22 mouse cellular contexts compared by ENCODE assay signal in the genomic region with DNA sequence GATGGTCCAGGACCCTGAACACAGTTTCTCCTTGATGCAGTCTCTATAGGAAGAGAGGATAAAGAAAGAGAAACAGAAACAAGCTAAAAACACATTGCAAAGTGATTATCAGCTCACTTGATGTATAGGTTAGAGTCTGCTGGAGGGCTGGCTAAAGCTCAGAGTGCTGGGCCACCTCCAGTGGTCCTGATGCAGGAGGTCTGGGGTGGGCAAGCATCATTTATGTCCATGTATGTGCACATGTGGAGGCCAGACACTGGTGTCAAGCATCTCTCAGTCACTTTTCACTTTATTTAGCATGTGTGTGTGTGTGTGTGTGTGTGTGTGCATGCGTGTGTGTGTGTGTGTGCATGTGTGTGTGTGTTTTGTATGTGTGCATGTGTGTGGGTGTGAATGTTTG. TPM values are rescaled to one million over a fixed set of nuclear protein-coding genes. Genes with fewer than 3 reads are reported as not detected.
A peak's percentile ranks its signal among the peaks of the same experiment; 100 is the strongest.
DNase-seq lines count a peak whose midpoint lies in the region; ATAC-seq and TF ChIP-seq lines count a peak whose summit lies in the region.
"Had no signal": no experiment of that assay in that cellular context is flagged by ENCODE, and none has a peak within 500 bp of the region (broad histone marks: within the 10 kb centered on the region; RNA-seq: fewer than 3 reads in every experiment).

No protein-coding gene starts in this region.

- H3K9ac ChIP-seq in heart, adult 2 months (ENCODE audit: low read depth, low read length): no peak overlapping the region
- no peak overlapping the region for H3K9ac ChIP-seq in midbrain, embryonic 15.5 days
- H3K9ac ChIP-seq in midbrain, embryonic 11.5 days (ENCODE audit: low read length): no peak overlapping the region
- no peak overlapping the region for H3K9ac ChIP-seq in midbrain, embryonic 14.5 days (replicated peaks; ENCODE audit: low read length)
- H3K9ac ChIP-seq in midbrain, embryonic 12.5 days (replicated peaks): no peak overlapping the region
- no peak overlapping the region for H3K9ac ChIP-seq in midbrain, embryonic 16.5 days (ENCODE audit: low read depth, low read length)

- no peak for TF ChIP-seq EP300 in heart, adult 2 months (IDR thresholded peaks at IDR 0.05; ENCODE audit: insufficient read depth, low read depth, low read length)

- no peaks in the 10 kb centered on the region for H3K4me1 ChIP-seq in heart, adult 2 months (ENCODE audit: control insufficient read depth, insufficient read depth, low read length)
- H3K4me1 ChIP-seq in midbrain, embryonic 10.5 days: peaks cover 35% of the 10 kb centered on the region
- peaks cover 16% of the 10 kb centered on the region for H3K4me1 ChIP-seq in midbrain, embryonic 15.5 days
- peaks cover 4% of the 10 kb centered on the region; the same call in 1 of the 2 replicates for H3K4me1 ChIP-seq in midbrain, embryonic 11.5 days (ENCODE audit: control insufficient read depth, insufficient read depth, low read length)
- peaks cover 12% of the 10 kb centered on the region; the same call in 1 of the 2 replicates for H3K4me1 ChIP-seq in midbrain, embryonic 14.5 days (ENCODE audit: control insufficient read depth, insufficient read depth, low read length)
- peaks cover 14% of the 10 kb centered on the region for H3K4me1 ChIP-seq in midbrain, embryonic 12.5 days
- H3K4me1 ChIP-seq in midbrain, embryonic 16.5 days (ENCODE audit: control insufficient read depth, insufficient read depth, low read length): peaks cover 6% of the 10 kb centered on the region; the same call in 1 of the 2 replicates

- H3K27ac ChIP-seq in heart, adult 2 months: no peak overlapping the region
- H3K27ac ChIP-seq in midbrain, embryonic 10.5 days (replicated peaks): peak overlapping the region; percentile 38; the same call in 1 of the 2 replicates
- no peak overlapping the region for H3K27ac ChIP-seq in midbrain, embryonic 15.5 days
- H3K27ac ChIP-seq in midbrain, embryonic 11.5 days (ENCODE audit: low read depth, low read length): no peak overlapping the region
- H3K27ac ChIP-seq in midbrain, embryonic 14.5 days (replicated peaks; ENCODE audit: low read depth, low read length): no peak overlapping the region
- H3K27ac ChIP-seq in midbrain, embryonic 12.5 days (replicated peaks): no peak overlapping the region
- no peak overlapping the region for H3K27ac ChIP-seq in midbrain, embryonic 16.5 days (ENCODE audit: low read length)

- no peak overlapping the region for H3K4me3 ChIP-seq in heart, adult 2 months
- no peak overlapping the region for H3K4me3 ChIP-seq in midbrain, embryonic 10.5 days
- H3K4me3 ChIP-seq in midbrain, embryonic 15.5 days: no peak overlapping the region
- H3K4me3 ChIP-seq in midbrain, embryonic 11.5 days (ENCODE audit: low read depth, low read length): no peak overlapping the region
- H3K4me3 ChIP-seq in midbrain, embryonic 14.5 days (replicated peaks; ENCODE audit: low read depth, low read length): no peak overlapping the region
- no peak overlapping the region for H3K4me3 ChIP-seq in midbrain, embryonic 12.5 days
- no peak overlapping the region for H3K4me3 ChIP-seq in midbrain, embryonic 16.5 days (ENCODE audit: low read depth, low read length)

- TF ChIP-seq POLR2A in heart, adult 2 months (IDR thresholded peaks at IDR 0.05; ENCODE audit: insufficient read depth, low read depth, low read length): no peak

- no peak overlapping the region for H3K4me2 ChIP-seq in midbrain, embryonic 15.5 days
- no peak overlapping the region for H3K4me2 ChIP-seq in midbrain, embryonic 11.5 days
- no peak overlapping the region for H3K4me2 ChIP-seq in midbrain, embryonic 14.5 days (ENCODE audit: low read length)
- H3K4me2 ChIP-seq in midbrain, embryonic 12.5 days (replicated peaks): peak overlapping the region; percentile 15; the same call in 1 of the 2 replicates
- no peak overlapping the region for H3K4me2 ChIP-seq in midbrain, embryonic 16.5 days (ENCODE audit: low read length)

- no peaks in the 10 kb centered on the region for H3K79me2 ChIP-seq in heart, adult 2 months (replicated peaks; ENCODE audit: control insufficient read depth, insufficient read depth, low read length)

- H3K9me3 ChIP-seq in midbrain, embryonic 10.5 days (replicated peaks): no peaks in the 10 kb centered on the region
- no peaks in the 10 kb centered on the region for H3K9me3 ChIP-seq in midbrain, embryonic 15.5 days
- H3K9me3 ChIP-seq in midbrain, embryonic 11.5 days (ENCODE audit: control insufficient read depth, low read length): no peaks in the 10 kb centered on the region
- no peaks in the 10 kb centered on the region for H3K9me3 ChIP-seq in midbrain, embryonic 14.5 days (ENCODE audit: control insufficient read depth, low read length)
- H3K9me3 ChIP-seq in midbrain, embryonic 12.5 days: no peaks in the 10 kb centered on the region
- H3K9me3 ChIP-seq in midbrain, embryonic 16.5 days (replicated peaks; ENCODE audit: control insufficient read depth, low read length, poor library complexity, severe bottlenecking): no peaks in the 10 kb centered on the region
- H3K9me3 ChIP-seq: G1E had no signal

- peak; percentile 56 for DNase-seq in heart, adult 11 months
- DNase-seq in heart, adult 2 months: no peak
- DNase-seq in midbrain, embryonic 10.5 days (ENCODE audit: low spot score): no peak
- peak; percentile 72 for DNase-seq in midbrain, embryonic 11.5 days (ENCODE audit: low spot score, missing footprints)
- DNase-seq in midbrain, embryonic 14.5 days: no peak
- DNase-seq: adrenal gland, adult 2 months; adrenal gland, adult 8-10 months; adrenal gland, postnatal 10 days; adrenal gland, postnatal 14 days; adrenal gland, postnatal 25 days; adrenal gland, postnatal 36 days; B cell, adult 2 months; cerebellum, adult 11 months; cerebellum, adult 11-12 months had no signal

- H3K36me3 ChIP-seq in heart, adult 2 months (ENCODE audit: control insufficient read depth, insufficient read depth, low read length): no peaks in the 10 kb centered on the region
- no peaks in the 10 kb centered on the region for H3K36me3 ChIP-seq in midbrain, embryonic 10.5 days
- no peaks in the 10 kb centered on the region for H3K36me3 ChIP-seq in midbrain, embryonic 15.5 days (replicated peaks)
- H3K36me3 ChIP-seq in midbrain, embryonic 11.5 days (ENCODE audit: control insufficient read depth, insufficient read depth, low read length): no peaks in the 10 kb centered on the region
- H3K36me3 ChIP-seq in midbrain, embryonic 14.5 days (ENCODE audit: control insufficient read depth, insufficient read depth, low read length): no peaks in the 10 kb centered on the region
- no peaks in the 10 kb centered on the region for H3K36me3 ChIP-seq in midbrain, embryonic 12.5 days
- H3K36me3 ChIP-seq in midbrain, embryonic 16.5 days (ENCODE audit: control insufficient read depth, insufficient read depth, low read length): no peaks in the 10 kb centered on the region
- H3K36me3 ChIP-seq: G1E had no signal

- H3K27me3 ChIP-seq in heart, adult 2 months (ENCODE audit: control insufficient read depth, insufficient read depth, low read length): no peaks in the 10 kb centered on the region
- peaks cover 20% of the 10 kb centered on the region for H3K27me3 ChIP-seq in midbrain, embryonic 10.5 days (ENCODE audit: low read depth, poor library complexity, severe bottlenecking)
- 0 out of 2 replicates have a peak, but pooled peaks cover 2% of the 10 kb centered on the region for H3K27me3 ChIP-seq in midbrain, embryonic 15.5 days (replicated peaks)
- no peaks in the 10 kb centered on the region; the same call in 1 of the 2 replicates for H3K27me3 ChIP-seq in midbrain, embryonic 11.5 days (ENCODE audit: control insufficient read depth, insufficient read depth, low read length)
- no peaks in the 10 kb centered on the region for H3K27me3 ChIP-seq in midbrain, embryonic 14.5 days (ENCODE audit: control insufficient read depth, insufficient read depth, low read length)
- peaks cover 27% of the 10 kb centered on the region for H3K27me3 ChIP-seq in midbrain, embryonic 12.5 days
- 0 out of 2 replicates have a peak, but pooled peaks cover 2% of the 10 kb centered on the region for H3K27me3 ChIP-seq in midbrain, embryonic 16.5 days (ENCODE audit: control insufficient read depth, insufficient read depth, low read depth, low read length)
- H3K27me3 ChIP-seq: CH12.LX had no signal

- 91% methylated on average over 1 of the region's 1 CpGs for WGBS in heart, adult 2 months
- 74% methylated on average over 1 of the region's 1 CpGs for WGBS in midbrain, embryonic 10.5 days
- WGBS in midbrain, embryonic 15.5 days: 86% methylated on average over 1 of the region's 1 CpGs
- WGBS in midbrain, embryonic 11.5 days: 89% methylated on average over 1 of the region's 1 CpGs
- WGBS in midbrain, embryonic 14.5 days: 83% methylated on average over 1 of the region's 1 CpGs
- WGBS in midbrain, embryonic 12.5 days: 80% methylated on average over 1 of the region's 1 CpGs
- WGBS in midbrain, embryonic 16.5 days: 100% methylated on average over 1 of the region's 1 CpGs

- no peak for ATAC-seq in midbrain, embryonic 15.5 days (replicated peaks)
- no peak for ATAC-seq in midbrain, embryonic 11.5 days (ENCODE audit: low FRiP score)
- ATAC-seq in midbrain, embryonic 14.5 days (ENCODE audit: low FRiP score, low TSS enrichment): no peak
- no peak for ATAC-seq in midbrain, embryonic 12.5 days (ENCODE audit: low FRiP score, low read depth)
- ATAC-seq in midbrain, embryonic 16.5 days: no peak
- ATAC-seq: activated CD4-positive, CD25-positive, alpha-beta regulatory T cell, adult 4 months; CD4-positive, CD25-positive, alpha-beta regulatory T cell, adult 4 months; Patski had no signal

- no peak for TF ChIP-seq CTCF in heart, adult 2 months (IDR thresholded peaks at IDR 0.05)

- intact Hi-C loops in heart, adult 2 months (cut with DNase I): no loop called here

RNA-seq across cellular contexts. Expression of gene Anxa2, which starts 59.3 kb away (rescaled TPM):
- total RNA-seq in heart, adult 2 months (2021): 10 to 100 TPM; 59.7 to 72.5 TPM
- 97.4 and 123 TPM in 2 replicates for polyA plus RNA-seq in heart, adult 2 months (2012; rRNA removed)
- 133 and 178 TPM in 2 replicates for polyA plus RNA-seq in midbrain, embryonic 10.5 days (2016; fragmentation: Nextera tagmentation; extraction: Ambion mirVana)
- 123 and 142 TPM in 2 replicates for polyA plus RNA-seq in midbrain, embryonic 15.5 days (2015; fragmentation: Nextera tagmentation; extraction: Ambion mirVana)
- polyA plus RNA-seq in midbrain, embryonic 11.5 days (2014; fragmentation: Nextera tagmentation; extraction: Ambion mirVana): 176 and 180 TPM in 2 replicates
- polyA plus RNA-seq in midbrain, embryonic 14.5 days (2014; fragmentation: Nextera tagmentation; extraction: Ambion mirVana): 48.8 and 105 TPM in 2 replicates
- polyA plus RNA-seq in midbrain, embryonic 12.5 days (2016; fragmentation: Nextera tagmentation; extraction: Ambion mirVana): 167 and 228 TPM in 2 replicates
- 95.3 and 96.4 TPM in 2 replicates for polyA plus RNA-seq in midbrain, embryonic 16.5 days (2015; fragmentation: Nextera tagmentation; extraction: Ambion mirVana)

Comparison
In these comparisons a context has a peak if more than half of its experiments do, and no peak if none do; other contexts are left out.
1. DNase-seq: peak in heart, adult 11 months (single experiment) and midbrain, embryonic 11.5 days (single experiment); none in heart, adult 2 months (0 of 2), midbrain, embryonic 10.5 days (single experiment) and midbrain, embryonic 14.5 days (single experiment).